8 mouse cellular contexts compared by ENCODE assay signal in genomic region chr19:33391651-33392382, GRCm38 (mm10). TPM values are rescaled to one million over a fixed set of nuclear protein-coding genes. Genes with fewer than 3 reads are reported as not detected.
DNase-seq lines count a peak whose midpoint lies in the region; ATAC-seq and TF ChIP-seq lines count a peak whose summit lies in the region.

Rnls (minus strand) TSS chr19:33392295.

- ATAC-seq in frontal cortex, adult (ENCODE audit: low TSS enrichment) = peak; percentile 96
- peak; percentile 98 for ATAC-seq in hematopoietic stem cell, adult 5-6 weeks (replicated peaks in 1 of 2; ENCODE audit: insufficient read depth in 1 of 2, low FRiP score in 2 of 2, low TSS enrichment in 1 of 2, low read depth in 1 of 2, poor library complexity in 2 of 2, severe bottlenecking in 2 of 2)
- peak; percentile 100 for ATAC-seq in lung, embryonic 14.5 days (ENCODE audit: insufficient read depth)
- peak; percentile 90 for ATAC-seq in neutrophil, adult 5-6 weeks (ENCODE audit: extremely low read depth, insufficient number of reproducible peaks, low FRiP score, poor library complexity, severe bottlenecking)

- H3K27ac ChIP-seq in lung, embryonic 14.5 days (ENCODE audit: low read depth) = peak within 1 kb of the TSS; percentile 90

- peak; percentile 92 for DNase-seq in Muller cell, postnatal 12 days (ENCODE audit: inconsistent ontology term)
- DNase-seq in cerebellum, adult 9-11 months = peak; percentile 91
- DNase-seq in layer of hippocampus, adult 8-10 months (ENCODE audit: low spot score in 2 of 2) = peak; percentile 76 to 82
- DNase-seq in lung, embryonic 14.5 days = peak; percentile 93
- peak; percentile 87 for DNase-seq in testis, postnatal 14 days (ENCODE audit: low spot score)

- no peaks in the 10 kb centered on the region; the same call in 1 of the 2 replicates for H3K9me3 ChIP-seq in lung, embryonic 14.5 days (ENCODE audit: low read depth, low read length)

- no peaks in the 10 kb centered on the region for H3K27me3 ChIP-seq in lung, embryonic 14.5 days (ENCODE audit: insufficient read depth, low read length)

- peak within 1 kb of the TSS; percentile 62 for H3K4me3 ChIP-seq in lung, embryonic 14.5 days (ENCODE audit: low read depth, low read length)

- peak within 1 kb of the TSS; percentile 81 for H3K9ac ChIP-seq in lung, embryonic 14.5 days

- peak within 1 kb of the TSS; percentile 75 for H3K4me2 ChIP-seq in lung, embryonic 14.5 days

- no peaks in the 10 kb centered on the region for H3K36me3 ChIP-seq in lung, embryonic 14.5 days (ENCODE audit: insufficient read depth)

- H3K4me1 ChIP-seq in lung, embryonic 14.5 days (ENCODE audit: insufficient read depth) = no peaks in the 10 kb centered on the region

- TF ChIP-seq CTCF in lung, embryonic 14.5 days (IDR thresholded peaks at IDR 0.05; ENCODE audit: low read depth) = peak; percentile 39

- WGBS in lung, embryonic 14.5 days = 2% methylated on average over 48 of the region's 48 CpGs

RNA-seq across cellular contexts. Expression of gene Rnls, which starts in this region (rescaled TPM):
- 0.19 and 1.7 TPM in 2 replicates for total RNA-seq in hematopoietic stem cell, adult 5-6 weeks (2017)
- total RNA-seq in layer of hippocampus, adult 8-10 months (2022) = 1 to 10 TPM; 1.5 to 2.1 (median 1.8) TPM
- polyA plus RNA-seq in lung, embryonic 14.5 days (2014; fragmentation: Nextera tagmentation; extraction: Ambion mirVana) = 6.6 and 6.8 TPM in 2 replicates
- 1.2 TPM in 1 of 2 replicates, not detected in the other for total RNA-seq in neutrophil, adult 5-6 weeks (2017)

Comparison
In these comparisons a context has a peak if more than half of its experiments do, and no peak if none do; other contexts are left out.
1. Peak in every context shown above with its lines: DNase-seq, ATAC-seq, H3K4me3 ChIP-seq and H3K27ac ChIP-seq.